Mouse (Mus musculus) ES-Bruce4 (cell line): ENCODE measurements around the gene Zswim3. TPM values are rescaled to one million over a fixed set of nuclear protein-coding genes. Genes with fewer than 3 reads are reported as not detected.

ENCODE experiments used
- H3K27ac ChIP-seq: 2 replicates; pipeline ENCODE4 v1.5.1; 2012; ENCODE audit warnings: low read length, inconsistent platforms; ENCODE audit not compliant: insufficient read depth
- H3K27me3 ChIP-seq: 2 replicates; pipeline ENCODE4 v1.6.1; 2012; ENCODE audit warnings: mild to moderate bottlenecking, low read length, inconsistent platforms; ENCODE audit not compliant: control insufficient read depth, poor library complexity, insufficient read depth, severe bottlenecking
- H3K36me3 ChIP-seq: 2 replicates; pipeline ENCODE4 v1.6.1; 2012; ENCODE audit warnings: inconsistent platforms, mild to moderate bottlenecking, low read length, moderate library complexity; ENCODE audit not compliant: control insufficient read depth, poor library complexity, insufficient read depth, severe bottlenecking
- H3K4me1 ChIP-seq: one replicate; pipeline ENCODE4 v1.8.1; 2011; ENCODE audit warnings: low read length; ENCODE audit not compliant: control insufficient read depth, insufficient read depth
- H3K4me3 ChIP-seq: 2 replicates; pipeline ENCODE4 v1.5.1; 2011; ENCODE audit warnings: low read depth, mild to moderate bottlenecking, low read length
- H3K9ac ChIP-seq: 2 replicates; pipeline ENCODE4 v1.6.1; 2012; ENCODE audit warnings: low read depth, mild to moderate bottlenecking, inconsistent platforms; ENCODE audit not compliant: poor library complexity, severe bottlenecking
- H3K9me3 ChIP-seq: replicated peaks from 2 replicates; pipeline ENCODE4 v1.6.1; 2012; ENCODE audit warnings: mild to moderate bottlenecking, low read length, inconsistent platforms; ENCODE audit not compliant: control insufficient read depth, poor library complexity, insufficient read depth, severe bottlenecking
- CTCF ChIP-seq: IDR thresholded peaks from one replicate; pipeline ENCODE4 v1.8.1; 2011; ENCODE audit warnings: low read depth, low read length
- EP300 ChIP-seq: IDR thresholded peaks from 2 replicates; pipeline ENCODE4 v1.6.1; 2011; ENCODE audit warnings: low read depth, low read length; ENCODE audit not compliant: insufficient read depth
- POLR2A ChIP-seq: IDR thresholded peaks from one replicate; pipeline ENCODE4 v1.8.1; 2011; ENCODE audit warnings: low read length; ENCODE audit not compliant: insufficient read depth
- polyA plus RNA-seq: library from polyadenylated mRNA; stranded (reverse); fragments of >200 nt; gene quantifications from 2 replicates; pipeline ENCODE4 v1.2.4, GENCODE M21; 2011; ENCODE audit warnings: low read depth; ENCODE audit not compliant: missing spikeins, insufficient read depth, insufficient read length

Zswim3 gene
- polyA plus RNA-seq, 1 experiment, result 10.7 TPM

DNA sequence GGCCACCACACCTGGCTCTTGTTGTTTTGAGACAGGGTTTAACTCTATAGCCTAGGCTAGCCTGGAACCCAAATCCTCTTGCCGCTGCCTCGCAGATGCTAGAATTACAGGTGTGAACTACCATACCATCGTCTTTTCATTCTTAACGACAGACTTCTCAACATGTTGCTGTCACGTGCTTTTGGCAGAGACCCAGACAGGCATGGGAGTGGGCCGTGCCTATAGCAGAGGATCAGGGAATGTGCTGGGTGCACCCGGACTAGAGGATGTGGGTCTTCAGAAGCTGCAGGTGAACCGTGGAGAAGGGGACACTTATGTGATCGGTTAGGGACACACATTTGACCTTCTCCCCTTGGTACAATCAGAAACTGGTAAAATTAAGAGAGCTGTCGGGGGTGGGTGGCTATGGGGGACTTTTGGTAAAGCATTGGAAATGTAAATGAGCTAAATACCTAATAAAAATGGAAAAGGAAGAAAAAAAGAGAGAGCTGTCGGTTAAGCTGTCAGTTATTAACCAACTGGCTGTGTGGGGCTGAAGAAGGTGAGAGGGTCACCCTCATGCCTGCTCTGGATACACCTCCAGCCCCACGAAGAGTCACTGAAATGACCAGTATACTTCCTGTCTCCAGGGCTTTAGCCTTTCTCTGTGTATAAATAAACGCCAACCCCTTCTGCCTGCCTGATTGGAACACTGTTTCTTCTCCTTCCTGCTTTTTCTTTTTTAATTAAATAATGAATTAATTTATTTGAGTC is 4.5 kb upstream of the Zswim3 start:
- peaks cover 13% of the 10 kb centered on the region for H3K36me3 ChIP-seq
- no peak overlapping the region for H3K4me3 ChIP-seq
- peaks cover 2% of the 10 kb centered on the region for H3K4me1 ChIP-seq
- no peak overlapping the region for H3K27ac ChIP-seq
- no peak for TF ChIP-seq EP300
- TF ChIP-seq POLR2A, result no peak
- TF ChIP-seq CTCF, result no peak
- H3K9me3 ChIP-seq, result no peaks in the 10 kb centered on the region
- H3K27me3 ChIP-seq, result no peaks in the 10 kb centered on the region
- H3K9ac ChIP-seq, result no peak overlapping the region

DNA sequence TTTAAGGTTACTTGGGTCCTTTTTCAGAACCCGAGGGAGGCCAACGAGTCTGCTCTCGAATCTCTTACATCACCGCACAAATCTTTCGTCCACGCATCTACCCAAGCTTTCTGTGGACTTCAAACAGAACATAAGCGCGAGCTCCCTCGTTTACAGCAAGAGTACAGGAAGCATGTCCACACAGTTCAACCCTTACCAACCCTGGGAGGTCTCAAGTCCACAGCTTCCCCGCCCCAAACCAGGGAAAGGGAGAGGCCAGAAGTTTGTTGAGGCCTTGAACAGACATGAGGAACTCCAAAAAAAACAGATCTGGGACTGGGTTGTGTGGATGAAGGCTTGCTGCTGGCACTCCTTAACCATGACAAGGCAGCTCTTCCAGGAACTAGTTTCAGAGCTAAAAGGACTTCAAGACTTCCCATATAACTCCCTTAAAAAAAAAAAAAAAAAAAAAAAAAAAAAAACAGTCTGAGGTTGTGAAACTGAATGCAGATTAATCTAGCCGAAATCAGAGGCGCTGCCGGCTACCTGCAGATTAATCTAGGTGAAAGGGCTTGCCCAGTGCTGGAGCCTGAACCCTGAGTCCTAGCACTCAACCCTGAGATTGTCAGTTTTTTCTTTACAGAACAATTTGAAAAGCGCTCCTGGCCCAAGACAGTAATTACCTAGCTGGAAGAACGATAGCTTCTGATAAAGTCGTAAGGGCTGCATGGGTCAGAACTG is 1.5 kb upstream of the Zswim3 start:
- Histone ChIP-seq H3K27ac (no peak overlapping the region), H3K27me3 (no peaks in the 10 kb centered on the region), H3K4me1 (peaks cover 5% of the 10 kb centered on the region), H3K36me3 (no peaks in the 10 kb centered on the region), H3K9me3 (no peaks in the 10 kb centered on the region), H3K4me3 (no peak overlapping the region), H3K9ac (0 out of 2 replicates have a peak overlapping the region, but pooled peaks have one; percentile 43)
- no peak for TF ChIP-seq POLR2A
- no peak for TF ChIP-seq EP300
- TF ChIP-seq CTCF, result no peak

DNA sequence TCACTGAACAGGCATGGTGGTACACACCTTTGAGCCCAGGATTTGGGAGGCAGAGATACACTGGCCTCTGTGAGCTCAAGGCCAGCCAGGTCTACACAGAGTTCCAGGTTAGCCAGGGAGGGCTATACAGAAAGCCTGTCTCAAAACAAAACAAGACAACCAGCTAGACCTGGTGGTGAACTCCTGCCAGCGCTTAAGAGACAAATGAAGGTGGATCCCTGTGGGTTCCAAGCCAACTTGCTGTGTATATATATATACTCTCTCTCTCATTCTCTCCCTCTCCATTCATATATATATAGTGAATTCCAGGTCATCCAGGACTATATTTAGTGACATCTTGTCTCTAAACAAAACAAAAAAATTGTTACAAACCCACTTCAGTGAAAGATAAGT is 981 bp upstream of the Zswim3 start:
- Histone ChIP-seq H3K27ac (no peak overlapping the region), H3K27me3 (no peaks in the 10 kb centered on the region), H3K9me3 (no peaks in the 10 kb centered on the region), H3K4me1 (peaks cover 5% of the 10 kb centered on the region), H3K36me3 (no peaks in the 10 kb centered on the region), H3K9ac (peak overlapping the region; percentile 43), H3K4me3 (peak overlapping the region; percentile 75)
- TF ChIP-seq EP300 (no peak), CTCF (no peak), POLR2A (no peak)

- H3K36me3 ChIP-seq, result no peaks in the 10 kb centered on the region
- H3K9ac ChIP-seq, result peak overlapping the region; percentile 60
- no peaks in the 10 kb centered on the region for H3K9me3 ChIP-seq
- no peaks in the 10 kb centered on the region for H3K27me3 ChIP-seq
- peak overlapping the region; percentile 79 for H3K4me3 ChIP-seq
- peak overlapping the region; percentile 68 for H3K27ac ChIP-seq
- TF ChIP-seq EP300 (no peak), POLR2A (no peak), CTCF (no peak)
- H3K4me1 ChIP-seq, result peaks cover 5% of the 10 kb centered on the region
These were observed 427 bp downstream of the Zswim3 start for GRCm38 (mm10) chr2:164805332-164805718.

GRCm38 (mm10) chr2:164806614-164807013 is 1.7 kb downstream of the Zswim3 start:
- H3K27ac ChIP-seq, result no peak overlapping the region
- H3K36me3 ChIP-seq, result no peaks in the 10 kb centered on the region
- H3K27me3 ChIP-seq, result no peaks in the 10 kb centered on the region
- peak overlapping the region; percentile 60; the same call in 1 of the 2 replicates for H3K9ac ChIP-seq
- peaks cover 5% of the 10 kb centered on the region for H3K4me1 ChIP-seq
- no peak overlapping the region for H3K4me3 ChIP-seq
- TF ChIP-seq EP300 (no peak), CTCF (no peak), POLR2A (no peak)
- no peaks in the 10 kb centered on the region for H3K9me3 ChIP-seq

GRCm38 (mm10) chr2:164813557-164813956 is 8.7 kb downstream of the Zswim3 start:
- H3K4me1 ChIP-seq, result peaks cover 2% of the 10 kb centered on the region
- TF ChIP-seq POLR2A (no peak), EP300 (no peak), CTCF (no peak)
- 0 out of 2 replicates have a peak, but pooled peaks cover 3% of the 10 kb centered on the region for H3K36me3 ChIP-seq

More at GRCm38 (mm10) chr2:164813557-164813956, 8.7 kb downstream of the Zswim3 start:
- H3K27ac ChIP-seq, result no peak overlapping the region
- no peak overlapping the region for H3K4me3 ChIP-seq
- H3K27me3 ChIP-seq, result no peaks in the 10 kb centered on the region
- no peaks in the 10 kb centered on the region for H3K9me3 ChIP-seq
- no peak overlapping the region for H3K9ac ChIP-seq
